Mouse (Mus musculus): ENCODE measurements around the gene Olfr1047. TPM values are rescaled to one million over a fixed set of nuclear protein-coding genes. Genes with fewer than 3 reads are reported as not detected.

Gene Olfr1047
- polyA plus RNA-seq, 1 experiment from 2014 or later = not detected

DNA sequence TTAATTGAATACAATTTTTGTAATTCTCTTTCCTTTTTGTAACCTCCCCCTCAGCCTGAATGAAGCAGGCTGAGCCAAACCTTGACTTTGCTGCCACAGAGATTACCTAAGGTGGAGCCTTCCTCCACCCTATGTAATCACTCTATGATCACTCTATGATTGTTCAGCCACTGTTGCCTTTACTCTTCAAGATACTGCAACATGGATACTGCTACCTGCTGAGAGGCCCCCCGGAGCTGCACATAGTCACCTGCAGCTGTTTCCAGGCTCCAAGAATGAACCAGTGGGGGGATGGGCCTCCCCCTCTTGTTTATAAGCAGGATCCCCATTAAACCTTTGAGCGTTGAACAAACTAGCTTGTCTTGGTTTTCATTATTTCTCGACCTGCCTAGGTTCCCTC is 51.3 kb downstream of the Olfr1047 start:
- Histone ChIP-seq H3K27ac (replicated peaks in 1 of 2; ENCODE audit: control insufficient read depth in 1 of 2, insufficient read depth in 1 of 2, low read depth in 2 of 2, low read length in 2 of 2) (no peak overlapping the region), H3K4me3 (ENCODE audit: control insufficient read depth in 1 of 2, insufficient read depth in 1 of 2, low read depth in 1 of 2, low read length in 2 of 2) (no peak overlapping the region), H3K27me3 (ENCODE audit: control insufficient read depth, insufficient read depth, low read length) (no peaks in the 10 kb centered on the region), H3K4me2 (ENCODE audit: low read length) (no peak overlapping the region), H3K4me1 (ENCODE audit: control insufficient read depth in 2 of 2, insufficient read depth in 2 of 2, low read length in 2 of 2) (no peaks in the 10 kb centered on the region), H3K36me3 (ENCODE audit: control insufficient read depth, insufficient read depth, low read length) (no peaks in the 10 kb centered on the region), H3K9ac (ENCODE audit: low read length) (no peak overlapping the region), H3K9me3 (ENCODE audit: control insufficient read depth, low read length) (no peaks in the 10 kb centered on the region)
- WGBS = 64% methylated on average over 3 of the region's 3 CpGs
- no peak for ATAC-seq (ENCODE audit: insufficient number of reproducible peaks, insufficient read depth, low FRiP score, low read depth)

DNA sequence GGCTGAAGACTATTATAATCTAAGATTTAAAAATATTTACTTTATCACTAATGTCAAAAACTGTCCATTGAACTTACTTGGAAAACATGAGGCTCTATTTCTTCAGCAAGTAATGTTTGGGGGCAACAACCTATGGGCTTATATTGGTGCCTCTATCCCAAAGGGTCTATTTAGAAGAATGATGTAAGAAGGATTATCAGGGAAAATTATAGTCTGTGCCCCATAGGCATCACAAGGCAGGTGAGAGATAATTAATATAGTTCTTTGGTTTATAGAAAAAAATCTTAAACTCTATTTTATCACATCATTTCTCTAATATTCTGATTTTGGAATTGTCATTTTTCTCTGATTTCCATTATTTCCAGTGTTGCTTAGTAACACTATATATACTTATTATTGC is 53.5 kb downstream of the Olfr1047 start, which contains the start of gene Olfr1044:
Olfr1044 (minus strand) TSS at position 101 of the 400 bp plus-strand sequence.
- Histone ChIP-seq H3K4me3 (ENCODE audit: control insufficient read depth in 1 of 2, insufficient read depth in 1 of 2, low read depth in 1 of 2, low read length in 2 of 2) (no peak within 1 kb of the TSS), H3K4me2 (ENCODE audit: low read length) (no peak within 1 kb of the TSS), H3K4me1 (ENCODE audit: control insufficient read depth in 2 of 2, insufficient read depth in 2 of 2, low read length in 2 of 2) (no peaks in the 10 kb centered on the region), H3K9me3 (ENCODE audit: control insufficient read depth, low read length) (no peaks in the 10 kb centered on the region), H3K27ac (replicated peaks in 1 of 2; ENCODE audit: control insufficient read depth in 1 of 2, insufficient read depth in 1 of 2, low read depth in 2 of 2, low read length in 2 of 2) (no peak within 1 kb of the TSS), H3K36me3 (ENCODE audit: control insufficient read depth, insufficient read depth, low read length) (no peaks in the 10 kb centered on the region), H3K27me3 (ENCODE audit: control insufficient read depth, insufficient read depth, low read length) (no peaks in the 10 kb centered on the region), H3K9ac (ENCODE audit: low read length) (no peak within 1 kb of the TSS)
- no peak for ATAC-seq (ENCODE audit: insufficient number of reproducible peaks, insufficient read depth, low FRiP score, low read depth)

Other genes starting within 250 kb of the Olfr1047 start
- not detected in 2 replicates for gene Olfr1031, start 241.1 kb downstream of the Olfr1047 start, polyA plus RNA-seq (2014; fragmentation: Nextera tagmentation; extraction: Ambion mirVana)
- gene Olfr1032, start 225.9 kb downstream of the Olfr1047 start, polyA plus RNA-seq (2014; fragmentation: Nextera tagmentation; extraction: Ambion mirVana) = not detected in 2 replicates
- 2.7 and 3.9 TPM in 2 replicates for gene Olfr1033, start 210.8 kb downstream of the Olfr1047 start, polyA plus RNA-seq (2014; fragmentation: Nextera tagmentation; extraction: Ambion mirVana)
- 0.08 and 0.12 TPM in 2 replicates for gene Olfr1034, start 185.5 kb downstream of the Olfr1047 start, polyA plus RNA-seq (2014; fragmentation: Nextera tagmentation; extraction: Ambion mirVana)
- gene Olfr1036, start 157.4 kb downstream of the Olfr1047 start, polyA plus RNA-seq (2014; fragmentation: Nextera tagmentation; extraction: Ambion mirVana) = not detected in 2 replicates
- gene Olfr1037, start 144.0 kb downstream of the Olfr1047 start, polyA plus RNA-seq (2014; fragmentation: Nextera tagmentation; extraction: Ambion mirVana) = not detected in 2 replicates
- not detected in 2 replicates for gene Olfr1039, start 95.5 kb downstream of the Olfr1047 start, polyA plus RNA-seq (2014; fragmentation: Nextera tagmentation; extraction: Ambion mirVana)
- gene Olfr1040, start 84.7 kb downstream of the Olfr1047 start, polyA plus RNA-seq (2014; fragmentation: Nextera tagmentation; extraction: Ambion mirVana) = not detected in 2 replicates
- gene Olfr1042, start 69.6 kb downstream of the Olfr1047 start, polyA plus RNA-seq (2014; fragmentation: Nextera tagmentation; extraction: Ambion mirVana) = not detected in 2 replicates
- gene Olfr1043, start 63.9 kb downstream of the Olfr1047 start, polyA plus RNA-seq (2014; fragmentation: Nextera tagmentation; extraction: Ambion mirVana) = not detected in 2 replicates
- not detected in 2 replicates for gene Olfr1044, start 53.6 kb downstream of the Olfr1047 start, polyA plus RNA-seq (2014; fragmentation: Nextera tagmentation; extraction: Ambion mirVana)
- gene Olfr52, start 45.7 kb downstream of the Olfr1047 start, polyA plus RNA-seq (2014; fragmentation: Nextera tagmentation; extraction: Ambion mirVana) = not detected in 2 replicates
- not detected in 2 replicates for gene Olfr1045, start 28.4 kb downstream of the Olfr1047 start, polyA plus RNA-seq (2014; fragmentation: Nextera tagmentation; extraction: Ambion mirVana)
- gene Olfr1046, start 12.1 kb downstream of the Olfr1047 start, polyA plus RNA-seq (2014; fragmentation: Nextera tagmentation; extraction: Ambion mirVana) = not detected in 2 replicates
- gene Olfr1048, start 8.9 kb upstream of the Olfr1047 start, polyA plus RNA-seq (2014; fragmentation: Nextera tagmentation; extraction: Ambion mirVana) = not detected in 2 replicates
- not detected in 2 replicates for gene Olfr1049, start 26.9 kb upstream of the Olfr1047 start, polyA plus RNA-seq (2014; fragmentation: Nextera tagmentation; extraction: Ambion mirVana)
- gene Olfr1051, start 47.7 kb upstream of the Olfr1047 start, polyA plus RNA-seq (2014; fragmentation: Nextera tagmentation; extraction: Ambion mirVana) = not detected in 2 replicates
- not detected in 2 replicates for gene Olfr1052, start 61.1 kb upstream of the Olfr1047 start, polyA plus RNA-seq (2014; fragmentation: Nextera tagmentation; extraction: Ambion mirVana)
- gene Olfr1053, start 83.9 kb upstream of the Olfr1047 start, polyA plus RNA-seq (2014; fragmentation: Nextera tagmentation; extraction: Ambion mirVana) = not detected in 2 replicates
- gene Olfr1054, start 104.0 kb upstream of the Olfr1047 start, polyA plus RNA-seq (2014; fragmentation: Nextera tagmentation; extraction: Ambion mirVana) = not detected in 2 replicates
- gene Olfr1055, start 118.9 kb upstream of the Olfr1047 start, polyA plus RNA-seq (2014; fragmentation: Nextera tagmentation; extraction: Ambion mirVana) = not detected in 2 replicates
- gene Olfr1056, start 131.1 kb upstream of the Olfr1047 start, polyA plus RNA-seq (2014; fragmentation: Nextera tagmentation; extraction: Ambion mirVana) = not detected in 2 replicates
- not detected in 2 replicates for gene Olfr1057, start 147.0 kb upstream of the Olfr1047 start, polyA plus RNA-seq (2014; fragmentation: Nextera tagmentation; extraction: Ambion mirVana)
- gene Olfr1058, start 157.2 kb upstream of the Olfr1047 start, polyA plus RNA-seq (2014; fragmentation: Nextera tagmentation; extraction: Ambion mirVana) = not detected in 2 replicates
- not detected in 2 replicates for gene Olfr1061, start 182.6 kb upstream of the Olfr1047 start, polyA plus RNA-seq (2014; fragmentation: Nextera tagmentation; extraction: Ambion mirVana)
- not detected in 2 replicates for gene Olfr1062, start 195.3 kb upstream of the Olfr1047 start, polyA plus RNA-seq (2014; fragmentation: Nextera tagmentation; extraction: Ambion mirVana)
- not detected in 2 replicates for gene Olfr1065, start 219.2 kb upstream of the Olfr1047 start, polyA plus RNA-seq (2014; fragmentation: Nextera tagmentation; extraction: Ambion mirVana)
- gene Olfr1066, start 224.9 kb upstream of the Olfr1047 start, polyA plus RNA-seq (2014; fragmentation: Nextera tagmentation; extraction: Ambion mirVana) = not detected in 2 replicates

Data from heart, embryonic 14.5 days (tissue).